Mouse (Mus musculus): ENCODE results near the gene Chit1. TPM values are rescaled to one million over a fixed set of nuclear protein-coding genes. Genes with fewer than 3 reads are reported as not detected.

Gene Chit1
- polyA plus RNA-seq, 1 experiment = 0.08 TPM

GRCm38 (mm10) chr1:134070099-134070669, 40.9 kb upstream of the Chit1 start:
- H3K4me2 ChIP-seq (ENCODE audit: low read depth) = peak overlapping the region; percentile 61
- no peaks in the 10 kb centered on the region for H3K79me2 ChIP-seq (ENCODE audit: control insufficient read depth, insufficient read depth)
- H3K36me3 ChIP-seq (ENCODE audit: control insufficient read depth, insufficient read depth) = peaks cover 9% of the 10 kb centered on the region
- H3K27me3 ChIP-seq (ENCODE audit: control insufficient read depth, insufficient read depth, insufficient read length) = no peaks in the 10 kb centered on the region
- H3K4me3 ChIP-seq = no peak overlapping the region
- no peak for TF ChIP-seq MYOG (IDR thresholded peaks at IDR 0.05; ENCODE audit: control insufficient read depth in 1 of 3, insufficient read depth in 1 of 3, insufficient read length in 2 of 3, low read depth in 2 of 3)
- TF ChIP-seq MYOD1 (IDR thresholded peaks at IDR 0.05; ENCODE audit: control insufficient read depth in 1 of 3, insufficient read length in 2 of 3, low read depth in 2 of 3) = no peak
- no peak for TF ChIP-seq SRF (IDR thresholded peaks at IDR 0.05; ENCODE audit: control insufficient read depth, insufficient read length, low read depth)
- no peak for TF ChIP-seq POLR2A (IDR thresholded peaks at IDR 0.05; ENCODE audit: insufficient read length, low read depth)
- TF ChIP-seq REST (IDR thresholded peaks at IDR 0.05; ENCODE audit: insufficient read depth, insufficient read length) = no peak
- TF ChIP-seq POLR2AphosphoS2 (IDR thresholded peaks at IDR 0.05; ENCODE audit: insufficient read length, low read depth) = no peak
- TF ChIP-seq TCF12 (IDR thresholded peaks at IDR 0.05; ENCODE audit: insufficient read depth, poor library complexity, severe bottlenecking) = no peak
- no peak for TF ChIP-seq MAX (IDR thresholded peaks at IDR 0.05; ENCODE audit: low read depth)
- TF ChIP-seq TCF3 (IDR thresholded peaks at IDR 0.05; ENCODE audit: insufficient read length, low read depth) = no peak
- TF ChIP-seq E2F4 (IDR thresholded peaks at IDR 0.05; ENCODE audit: insufficient read depth) = no peak
- TF ChIP-seq CEBPB (IDR thresholded peaks at IDR 0.05; ENCODE audit: insufficient read depth, poor library complexity, severe bottlenecking) = no peak
- no peak for TF ChIP-seq USF1 (IDR thresholded peaks at IDR 0.05; ENCODE audit: low read depth)
- no peak overlapping the region for H3ac ChIP-seq (ENCODE audit: control insufficient read depth, insufficient read length)

DNA sequence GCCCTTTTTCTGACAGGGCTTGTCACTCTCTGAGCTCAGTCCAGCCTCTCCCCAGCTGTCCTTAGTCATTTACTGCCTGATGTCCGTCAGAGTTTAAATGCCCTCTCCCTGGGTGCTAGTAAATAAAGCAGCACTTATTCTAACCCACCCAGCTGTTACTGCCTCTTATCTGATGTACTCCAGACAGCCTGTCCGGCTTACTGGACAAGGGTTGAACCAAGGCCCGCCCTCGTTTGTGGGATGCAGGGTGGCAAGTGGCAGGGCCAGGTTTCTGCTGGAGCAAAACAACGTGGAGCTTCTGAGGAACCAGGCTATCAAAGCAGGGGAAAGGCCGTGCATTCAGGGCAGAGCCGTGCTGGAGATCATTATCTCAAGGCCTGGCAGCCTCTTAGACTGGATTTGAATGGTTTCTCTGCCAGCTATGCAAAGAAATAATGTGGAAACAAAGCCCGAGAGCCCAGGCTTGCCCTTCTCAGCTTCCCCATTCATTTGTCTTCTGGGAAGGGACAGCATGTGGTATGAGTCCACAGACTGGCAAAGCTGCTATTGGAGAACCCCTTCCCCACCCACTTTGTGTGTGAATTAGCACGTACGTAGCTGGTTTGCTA, 39.5 kb upstream of the Chit1 start:
- H3ac ChIP-seq (ENCODE audit: control insufficient read depth, insufficient read length) = no peak overlapping the region
- H3K27me3 ChIP-seq (ENCODE audit: control insufficient read depth, insufficient read depth, insufficient read length) = no peaks in the 10 kb centered on the region
- TF ChIP-seq MAX (IDR thresholded peaks at IDR 0.05; ENCODE audit: low read depth) = no peak
- TF ChIP-seq CEBPB (IDR thresholded peaks at IDR 0.05; ENCODE audit: insufficient read depth, poor library complexity, severe bottlenecking) = no peak
- TF ChIP-seq MYOD1 (IDR thresholded peaks at IDR 0.05; ENCODE audit: control insufficient read depth in 1 of 3, insufficient read length in 2 of 3, low read depth in 2 of 3) = peak; percentile 95 to 97 (median 96)
- TF ChIP-seq POLR2AphosphoS2 (IDR thresholded peaks at IDR 0.05; ENCODE audit: insufficient read length, low read depth) = no peak
- no peak for TF ChIP-seq USF1 (IDR thresholded peaks at IDR 0.05; ENCODE audit: low read depth)
- no peak for TF ChIP-seq E2F4 (IDR thresholded peaks at IDR 0.05; ENCODE audit: insufficient read depth)
- peak; percentile 68 for TF ChIP-seq TCF3 (IDR thresholded peaks at IDR 0.05; ENCODE audit: insufficient read length, low read depth)
- TF ChIP-seq REST (IDR thresholded peaks at IDR 0.05; ENCODE audit: insufficient read depth, insufficient read length) = no peak
- TF ChIP-seq POLR2A (IDR thresholded peaks at IDR 0.05; ENCODE audit: insufficient read length, low read depth) = no peak
- TF ChIP-seq SRF (IDR thresholded peaks at IDR 0.05; ENCODE audit: control insufficient read depth, insufficient read length, low read depth) = no peak
- TF ChIP-seq TCF12 (IDR thresholded peaks at IDR 0.05; ENCODE audit: insufficient read depth, poor library complexity, severe bottlenecking) = peak; percentile 86
- TF ChIP-seq MYOG (IDR thresholded peaks at IDR 0.05; ENCODE audit: control insufficient read depth in 1 of 3, insufficient read depth in 1 of 3, insufficient read length in 2 of 3, low read depth in 2 of 3) = peak; percentile 54 to 99 (median 91)
- peaks cover 13% of the 10 kb centered on the region for H3K36me3 ChIP-seq (ENCODE audit: control insufficient read depth, insufficient read depth)
- peak overlapping the region; percentile 61 for H3K4me2 ChIP-seq (ENCODE audit: low read depth)
- H3K4me3 ChIP-seq = no peak overlapping the region
- H3K79me2 ChIP-seq (ENCODE audit: control insufficient read depth, insufficient read depth) = peaks cover 7% of the 10 kb centered on the region

DNA sequence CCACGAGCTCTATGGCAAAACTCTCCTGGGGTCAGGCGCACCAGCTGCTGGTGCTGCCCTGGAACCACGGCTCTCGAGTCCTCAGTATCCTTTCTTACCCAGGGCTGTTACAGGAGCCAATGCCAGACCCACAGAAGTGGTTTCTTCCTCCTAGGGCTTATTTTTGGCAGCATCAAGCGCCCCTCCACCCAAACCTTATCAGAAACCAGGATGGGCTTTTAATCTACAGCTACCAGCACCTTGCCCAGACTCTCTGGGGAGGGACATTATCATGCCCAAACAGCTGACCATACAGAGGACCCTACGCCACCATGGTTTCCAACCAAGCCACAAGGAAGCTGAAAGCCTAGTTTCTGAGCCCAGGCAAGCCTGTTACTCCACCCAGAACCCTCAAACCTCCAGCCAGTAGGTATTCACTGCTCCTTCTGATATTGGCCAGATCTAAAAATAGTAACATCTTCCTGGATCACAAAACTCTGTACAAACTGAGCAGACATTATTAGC, 37.9 kb upstream of the Chit1 start:
- peaks cover 13% of the 10 kb centered on the region for H3K36me3 ChIP-seq (ENCODE audit: control insufficient read depth, insufficient read depth)
- H3K27me3 ChIP-seq (ENCODE audit: control insufficient read depth, insufficient read depth, insufficient read length) = no peaks in the 10 kb centered on the region
- TF ChIP-seq POLR2A (IDR thresholded peaks at IDR 0.05; ENCODE audit: insufficient read length, low read depth) (no peak), MYOD1 (IDR thresholded peaks at IDR 0.05; ENCODE audit: control insufficient read depth in 1 of 3, insufficient read length in 2 of 3, low read depth in 2 of 3) (peak in 1 of 3 experiments; percentile 52), MYOG (IDR thresholded peaks at IDR 0.05; ENCODE audit: control insufficient read depth in 1 of 3, insufficient read depth in 1 of 3, insufficient read length in 2 of 3, low read depth in 2 of 3) (peak in 2 of 3 experiments; percentile 34 to 59), TCF12 (IDR thresholded peaks at IDR 0.05; ENCODE audit: insufficient read depth, poor library complexity, severe bottlenecking) (no peak)
- peaks cover 21% of the 10 kb centered on the region for H3K79me2 ChIP-seq (ENCODE audit: control insufficient read depth, insufficient read depth)
- peak overlapping the region; percentile 38 for H3K4me2 ChIP-seq (ENCODE audit: low read depth)
- no peak overlapping the region for H3K4me3 ChIP-seq
- no peak overlapping the region for H3ac ChIP-seq (ENCODE audit: control insufficient read depth, insufficient read length)

DNA sequence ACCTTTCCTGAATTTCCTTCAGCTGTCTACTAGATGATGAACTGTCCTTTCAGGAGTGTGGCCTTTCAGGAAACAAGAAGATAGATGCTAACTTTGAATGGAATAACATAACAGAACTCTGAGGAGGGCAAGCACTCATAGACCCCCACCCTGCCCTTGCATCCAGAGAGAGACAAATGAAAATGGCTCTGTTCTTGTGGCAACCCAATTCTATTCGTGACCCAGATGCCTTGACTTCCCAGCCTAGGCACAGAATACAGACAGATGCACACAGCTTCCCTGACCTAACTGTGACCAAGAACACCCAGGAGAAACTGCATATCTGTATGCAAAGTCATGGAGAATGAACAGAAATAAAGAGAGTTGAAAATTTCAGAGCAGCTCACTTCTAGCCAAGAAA, 37.4 kb upstream of the Chit1 start:
- Histone ChIP-seq H3K36me3 (ENCODE audit: control insufficient read depth, insufficient read depth) (peaks cover 13% of the 10 kb centered on the region), H3K27me3 (ENCODE audit: control insufficient read depth, insufficient read depth, insufficient read length) (no peaks in the 10 kb centered on the region), H3K4me3 (no peak overlapping the region), H3K4me2 (ENCODE audit: low read depth) (peak overlapping the region; percentile 38), H3K79me2 (ENCODE audit: control insufficient read depth, insufficient read depth) (peaks cover 27% of the 10 kb centered on the region), H3ac (ENCODE audit: control insufficient read depth, insufficient read length) (no peak overlapping the region)
- TF ChIP-seq REST (IDR thresholded peaks at IDR 0.05; ENCODE audit: insufficient read depth, insufficient read length) (no peak), MAX (IDR thresholded peaks at IDR 0.05; ENCODE audit: low read depth) (no peak), POLR2A (IDR thresholded peaks at IDR 0.05; ENCODE audit: insufficient read length, low read depth) (no peak), TCF3 (IDR thresholded peaks at IDR 0.05; ENCODE audit: insufficient read length, low read depth) (no peak), E2F4 (IDR thresholded peaks at IDR 0.05; ENCODE audit: insufficient read depth) (no peak), TCF12 (IDR thresholded peaks at IDR 0.05; ENCODE audit: insufficient read depth, poor library complexity, severe bottlenecking) (no peak)

All from myocyte (in vitro differentiated cells).